10 mouse cellular contexts compared by ENCODE assay signal in genomic region chr9:122084636-122085035, GRCm38 (mm10). TPM values are rescaled to one million over a fixed set of nuclear protein-coding genes. Genes with fewer than 3 reads are reported as not detected.
DNase-seq lines count a peak whose midpoint lies in the region; ATAC-seq and TF ChIP-seq lines count a peak whose summit lies in the region.
"Had no signal": no experiment of that assay in that cellular context is flagged by ENCODE, and none has a peak within 500 bp of the region (broad histone marks: within the 10 kb centered on the region; RNA-seq: fewer than 3 reads in every experiment).

No protein-coding gene starts in this region.

- no peak for TF ChIP-seq POLR2A in cortical plate, adult 2 months (IDR thresholded peaks at IDR 0.05; ENCODE audit: extremely low read depth, insufficient read depth, low read length)

- ATAC-seq in limb, embryonic 15.5 days (ENCODE audit: insufficient number of reproducible peaks, low FRiP score, low TSS enrichment, low read depth), result no peak
- ATAC-seq in CD4-positive, CD25-positive, alpha-beta regulatory T cell, adult 4 months, result no peak

- no peak overlapping the region; the same call in 1 of the 2 replicates for H3K4me3 ChIP-seq in gastrocnemius, adult 2 months
- no peak overlapping the region for H3K4me3 ChIP-seq in layer of hippocampus, adult 2 months
- H3K4me3 ChIP-seq in cortical plate, adult 2 months (ENCODE audit: insufficient read depth, low read length), result no peak overlapping the region
- no peak overlapping the region for H3K4me3 ChIP-seq in limb, embryonic 15.5 days
- H3K4me3 ChIP-seq: forebrain, embryonic 12.5 days had no signal

- H3K9me3 ChIP-seq in limb, embryonic 15.5 days, result no peaks in the 10 kb centered on the region
- H3K9me3 ChIP-seq: forebrain, embryonic 12.5 days had no signal

- no peak for DNase-seq in gastrocnemius, adult 2 months
- no peak for DNase-seq in gastrocnemius, postnatal 25 days
- no peak for DNase-seq in layer of hippocampus, adult 2 months (ENCODE audit: low spot score in 2 of 2)
- DNase-seq in layer of hippocampus, adult 8-10 months (ENCODE audit: low spot score in 2 of 2), result no peak
- DNase-seq in frontal cortex, adult 2 months (ENCODE audit: extremely low spot score in 1 of 2, low spot score in 1 of 2), result no peak

- no peak overlapping the region for H3K9ac ChIP-seq in limb, embryonic 15.5 days
- H3K9ac ChIP-seq: forebrain, embryonic 12.5 days had no signal

- intact Hi-C loops in gastrocnemius, adult 2 months (cut with DNase I), result loop anchor here (1.0 to 2.0 kb wide), 3 partner anchors 20 to 56 kb away; no protein-coding TSS in a partner anchor

- H3K4me1 ChIP-seq in cortical plate, adult 2 months (ENCODE audit: control insufficient read depth, insufficient read depth, low read length), result no peaks in the 10 kb centered on the region; the same call in 1 of the 2 replicates
- H3K4me1 ChIP-seq in limb, embryonic 15.5 days, result 0 out of 2 replicates have a peak, but pooled peaks cover 3% of the 10 kb centered on the region

- no peak for TF ChIP-seq CTCF in gastrocnemius, adult 2 months (IDR thresholded peaks at IDR 0.05)
- TF ChIP-seq CTCF in layer of hippocampus, adult 2 months (conservative IDR thresholded peaks at IDR 0.05), result no peak
- TF ChIP-seq CTCF in cortical plate, adult 2 months (IDR thresholded peaks at IDR 0.05; ENCODE audit: extremely low read depth, insufficient read depth, low read length), result no peak

- H3K4me2 ChIP-seq in limb, embryonic 15.5 days, result no peak overlapping the region
- H3K4me2 ChIP-seq: forebrain, embryonic 12.5 days had no signal

- H3K27me3 ChIP-seq in limb, embryonic 15.5 days, result no peaks in the 10 kb centered on the region
- H3K27me3 ChIP-seq: forebrain, embryonic 12.5 days had no signal

- WGBS in limb, embryonic 15.5 days, result 82% methylated on average over 4 of the region's 4 CpGs

- no peaks in the 10 kb centered on the region for H3K36me3 ChIP-seq in limb, embryonic 15.5 days
- H3K36me3 ChIP-seq: forebrain, embryonic 12.5 days had no signal

- H3K27ac ChIP-seq in gastrocnemius, adult 2 months, result peak overlapping the region; percentile 85
- H3K27ac ChIP-seq in layer of hippocampus, adult 2 months, result peak overlapping the region; percentile 73
- H3K27ac ChIP-seq in cortical plate, adult 2 months (ENCODE audit: insufficient read depth, low read length), result 0 out of 2 replicates have a peak overlapping the region, but pooled peaks have one; percentile 58
- 0 out of 2 replicates have a peak overlapping the region, but pooled peaks have one; percentile 51 for H3K27ac ChIP-seq in limb, embryonic 15.5 days
- H3K27ac ChIP-seq: forebrain, embryonic 12.5 days; macrophage had no signal

RNA-seq across cellular contexts. Expression of gene Snrk, which starts 32.4 kb away (rescaled TPM):
- total RNA-seq in gastrocnemius, adult 2 months (2021), result 10 to 100 TPM; 55.2 to 80.0 TPM
- 10 to 100 TPM; 43.2 to 63.0 TPM for total RNA-seq in gastrocnemius, postnatal 25 days (2021)
- 100 to 1,000 TPM; 103 to 105 TPM for total RNA-seq in layer of hippocampus, adult 2 months (2021)
- 100 to 1,000 TPM in 2 of 4 experiments, 10 to 100 TPM in 2; 96.1 to 111 (median 104) TPM for total RNA-seq in layer of hippocampus, adult 8-10 months (2022)
- polyA plus RNA-seq in cortical plate, adult 2 months (2012; rRNA removed), result 78.6 and 79.6 TPM in 2 replicates
- polyA plus RNA-seq in limb, embryonic 15.5 days (2015; fragmentation: Nextera tagmentation; extraction: Ambion mirVana), result 58.0 and 58.3 TPM in 2 replicates
- 121 and 123 TPM in 2 replicates for polyA plus RNA-seq in frontal cortex, adult 2 months (2012; rRNA removed)
- polyA plus RNA-seq in CD4-positive, CD25-positive, alpha-beta regulatory T cell, adult 4 months (2017; shearing (Covaris generic)), result 10 to 100 TPM; 21.8 to 29.7 TPM
